Mouse (Mus musculus) bone marrow macrophage, adult 2 months (primary cell): ENCODE results near the gene Retnlg.

ENCODE experiments used
- CTCF ChIP-seq: IDR thresholded peaks from 2 replicates; pipeline ENCODE4 v1.5.1; 2012; ENCODE audit warnings: low read depth, mild to moderate bottlenecking, low read length, moderate library complexity
- POLR2A ChIP-seq: IDR thresholded peaks from 2 replicates; pipeline ENCODE4 v1.6.1; 2012; ENCODE audit warnings: mild to moderate bottlenecking, low read depth, low read length, borderline replicate concordance

- TF ChIP-seq POLR2A (no peak), CTCF (no peak)
These were observed 18.3 kb downstream of the Retnlg start for GRCm38 (mm10) chr16:48890733-48891132.
